Mouse (Mus musculus): ENCODE measurements around the gene Bcl10. TPM values are rescaled to one million over a fixed set of nuclear protein-coding genes. Genes with fewer than 3 reads are reported as not detected.

The Bcl10 gene
- polyA plus RNA-seq, 1 experiment from 2014 or later = 21.5 TPM

DNA sequence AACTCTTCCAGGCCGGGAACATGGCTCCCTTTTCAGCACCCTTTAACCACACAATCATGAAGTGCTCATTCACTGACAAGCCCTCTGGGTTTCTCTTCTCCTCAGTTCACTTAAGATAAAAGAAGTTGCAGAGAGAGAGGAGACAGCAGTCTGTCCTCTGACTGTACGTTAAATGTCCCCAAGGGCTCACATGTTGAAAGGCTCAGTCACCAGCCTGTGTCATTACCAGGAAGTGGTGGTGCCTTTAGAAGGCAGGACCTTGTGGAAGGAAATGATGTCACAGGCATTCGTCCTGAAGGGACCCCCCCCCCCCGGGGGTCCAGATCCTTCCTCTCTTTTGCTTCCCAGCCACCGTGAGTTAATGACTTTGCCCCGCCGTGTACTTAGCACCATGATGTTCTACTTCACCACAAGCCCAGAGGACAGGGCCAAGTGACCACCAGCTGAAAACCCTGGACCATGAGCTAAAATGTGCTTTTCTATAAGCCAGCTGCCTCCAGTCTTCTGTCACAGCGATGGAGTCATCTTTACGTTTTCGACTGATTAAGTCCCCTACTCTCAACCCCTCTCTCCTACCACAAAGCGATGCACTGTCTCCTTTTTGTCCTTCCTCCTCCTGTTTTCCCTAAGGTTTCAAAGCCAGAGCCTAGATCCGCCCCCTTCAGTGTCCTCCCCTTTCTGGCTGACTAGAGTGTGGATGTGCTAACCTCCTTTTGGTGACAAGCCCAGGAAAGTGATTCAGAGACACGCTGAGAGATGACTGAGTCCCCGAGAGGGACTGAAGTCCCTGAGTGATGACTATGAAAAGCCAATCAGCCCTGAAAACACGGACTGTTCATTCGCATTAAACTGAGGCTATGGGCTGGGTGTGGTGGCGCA, 28.9 kb downstream of the Bcl10 start:
- H3K4me2 ChIP-seq (ENCODE audit: low read depth, low read length) = no peak overlapping the region
- no peak overlapping the region for H3K9ac ChIP-seq (ENCODE audit: low read depth, low read length)
- 49% methylated on average over 17 of the region's 17 CpGs for whole genome bisulfite sequencing (ENCODE audit: insufficient replicate concordance)

GRCm38 (mm10) chr3:145952945-145953344, 30.3 kb downstream of the Bcl10 start:
- 13% methylated on average over 7 of the region's 7 CpGs for WGBS (ENCODE audit: insufficient replicate concordance)

More for the DNA sequence above, 28.9 kb downstream of the Bcl10 start:
- no peak for ATAC-seq (ENCODE audit: low read depth)
- Histone ChIP-seq H3K4me3 (ENCODE audit: low read depth, low read length) (no peak overlapping the region), H3K9me3 (replicated peaks; ENCODE audit: control insufficient read depth, low read length) (no peaks in the 10 kb centered on the region), H3K36me3 (ENCODE audit: control insufficient read depth, insufficient read depth) (no peaks in the 10 kb centered on the region), H3K27ac (ENCODE audit: low read length) (no peak overlapping the region), H3K27me3 (ENCODE audit: control insufficient read depth, insufficient read depth, low read depth, low read length) (no peaks in the 10 kb centered on the region), H3K4me1 (ENCODE audit: control insufficient read depth, low read depth, low read length) (peaks cover 10% of the 10 kb centered on the region)

DNA sequence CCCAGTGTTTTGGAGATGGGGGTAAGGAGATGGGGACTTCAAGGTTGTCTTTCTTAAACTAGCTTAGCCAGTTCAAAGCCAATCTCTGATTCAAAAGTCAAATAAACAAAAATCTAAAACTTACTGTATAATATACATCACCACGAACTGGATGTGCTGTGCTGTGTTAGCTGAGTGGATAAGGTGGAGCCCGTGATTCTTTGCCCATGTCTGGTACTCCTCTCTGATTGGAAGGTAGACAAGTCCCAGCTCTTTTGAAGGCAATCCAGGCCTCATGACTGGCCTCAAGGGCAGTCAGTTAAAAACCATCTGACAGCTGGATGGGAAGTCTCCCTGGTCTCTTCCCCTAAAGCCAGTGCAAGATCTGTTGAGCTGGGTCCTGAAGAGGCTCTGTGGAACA, 30.8 kb downstream of the Bcl10 start:
- peaks cover 10% of the 10 kb centered on the region for H3K4me1 ChIP-seq (ENCODE audit: control insufficient read depth, low read depth, low read length)

More at GRCm38 (mm10) chr3:145952945-145953344, 30.3 kb downstream of the Bcl10 start:
- H3K4me2 ChIP-seq (ENCODE audit: low read depth, low read length) = no peak overlapping the region
- ATAC-seq (ENCODE audit: low read depth) = no peak
- no peaks in the 10 kb centered on the region for H3K9me3 ChIP-seq (replicated peaks; ENCODE audit: control insufficient read depth, low read length)
- no peak overlapping the region for H3K9ac ChIP-seq (ENCODE audit: low read depth, low read length)
- peaks cover 10% of the 10 kb centered on the region for H3K4me1 ChIP-seq (ENCODE audit: control insufficient read depth, low read depth, low read length)
- H3K27ac ChIP-seq (ENCODE audit: low read length) = no peak overlapping the region
- no peak overlapping the region for H3K4me3 ChIP-seq (ENCODE audit: low read depth, low read length)
- H3K36me3 ChIP-seq (ENCODE audit: control insufficient read depth, insufficient read depth) = no peaks in the 10 kb centered on the region
- no peaks in the 10 kb centered on the region for H3K27me3 ChIP-seq (ENCODE audit: control insufficient read depth, insufficient read depth, low read depth, low read length)

DNA sequence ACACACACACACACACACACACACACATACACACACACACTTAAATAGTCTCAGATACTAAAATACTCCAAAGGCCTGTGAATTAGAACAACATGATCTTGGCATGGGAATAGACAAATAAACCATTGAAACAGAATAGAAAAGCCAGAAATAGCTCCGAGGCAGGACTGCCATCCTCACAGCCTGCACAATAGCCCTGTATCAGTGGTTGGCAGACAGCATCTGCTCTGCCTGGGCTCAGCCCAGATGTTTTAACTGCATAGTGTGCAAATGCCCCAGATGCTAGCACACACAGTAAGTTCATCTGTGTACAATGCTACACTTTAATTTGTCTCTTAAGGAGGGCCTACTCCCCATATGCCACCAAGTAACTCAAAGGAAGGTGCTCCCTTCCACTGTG, 37.2 kb downstream of the Bcl10 start:
- H3K4me3 ChIP-seq (ENCODE audit: low read depth, low read length) = no peak overlapping the region
- 47% methylated on average over 1 of the region's 1 CpGs for WGBS (ENCODE audit: insufficient replicate concordance)
- H3K36me3 ChIP-seq (ENCODE audit: control insufficient read depth, insufficient read depth) = no peaks in the 10 kb centered on the region
- peaks cover 16% of the 10 kb centered on the region for H3K27me3 ChIP-seq (ENCODE audit: control insufficient read depth, insufficient read depth, low read depth, low read length)
- no peak overlapping the region for H3K9ac ChIP-seq (ENCODE audit: low read depth, low read length)
- H3K27ac ChIP-seq (ENCODE audit: low read length) = no peak overlapping the region
- ATAC-seq (ENCODE audit: low read depth) = no peak
- no peak overlapping the region for H3K4me2 ChIP-seq (ENCODE audit: low read depth, low read length)
- H3K9me3 ChIP-seq (replicated peaks; ENCODE audit: control insufficient read depth, low read length) = no peaks in the 10 kb centered on the region
- peaks cover 5% of the 10 kb centered on the region; the same call in 1 of the 2 replicates for H3K4me1 ChIP-seq (ENCODE audit: control insufficient read depth, low read depth, low read length)

More for the DNA sequence above, 30.8 kb downstream of the Bcl10 start:
- Histone ChIP-seq H3K9ac (ENCODE audit: low read depth, low read length) (no peak overlapping the region), H3K36me3 (ENCODE audit: control insufficient read depth, insufficient read depth) (no peaks in the 10 kb centered on the region), H3K27ac (ENCODE audit: low read length) (no peak overlapping the region), H3K4me3 (ENCODE audit: low read depth, low read length) (no peak overlapping the region), H3K27me3 (ENCODE audit: control insufficient read depth, insufficient read depth, low read depth, low read length) (no peaks in the 10 kb centered on the region), H3K9me3 (replicated peaks; ENCODE audit: control insufficient read depth, low read length) (no peaks in the 10 kb centered on the region), H3K4me2 (ENCODE audit: low read depth, low read length) (no peak overlapping the region)
- WGBS (ENCODE audit: insufficient replicate concordance) = 65% methylated on average over 2 of the region's 2 CpGs
- ATAC-seq (ENCODE audit: low read depth) = no peak

GRCm38 (mm10) chr3:145962411-145962810, 39.8 kb downstream of the Bcl10 start:
- H3K4me3 ChIP-seq (ENCODE audit: low read depth, low read length) = no peak overlapping the region
- ATAC-seq (ENCODE audit: low read depth) = no peak
- peaks cover 5% of the 10 kb centered on the region; the same call in 1 of the 2 replicates for H3K4me1 ChIP-seq (ENCODE audit: control insufficient read depth, low read depth, low read length)
- no peaks in the 10 kb centered on the region for H3K9me3 ChIP-seq (replicated peaks; ENCODE audit: control insufficient read depth, low read length)
- peaks cover 16% of the 10 kb centered on the region for H3K27me3 ChIP-seq (ENCODE audit: control insufficient read depth, insufficient read depth, low read depth, low read length)
- no peak overlapping the region for H3K27ac ChIP-seq (ENCODE audit: low read length)
- no peaks in the 10 kb centered on the region for H3K36me3 ChIP-seq (ENCODE audit: control insufficient read depth, insufficient read depth)
- no peak overlapping the region for H3K4me2 ChIP-seq (ENCODE audit: low read depth, low read length)
- no peak overlapping the region for H3K9ac ChIP-seq (ENCODE audit: low read depth, low read length)
- WGBS (ENCODE audit: insufficient replicate concordance) = 38% methylated on average over 9 of the region's 9 CpGs

- Histone ChIP-seq H3K4me3 (ENCODE audit: low read depth, low read length) (peak overlapping the region; percentile 20; the same call in 1 of the 2 replicates), H3K9ac (ENCODE audit: low read depth, low read length) (no peak overlapping the region), H3K4me2 (ENCODE audit: low read depth, low read length) (peak overlapping the region; percentile 48), H3K4me1 (ENCODE audit: control insufficient read depth, low read depth, low read length) (peaks cover 5% of the 10 kb centered on the region; the same call in 1 of the 2 replicates), H3K27ac (ENCODE audit: low read length) (peak overlapping the region; percentile 15), H3K36me3 (ENCODE audit: control insufficient read depth, insufficient read depth) (no peaks in the 10 kb centered on the region), H3K9me3 (replicated peaks; ENCODE audit: control insufficient read depth, low read length) (no peaks in the 10 kb centered on the region), H3K27me3 (ENCODE audit: control insufficient read depth, insufficient read depth, low read depth, low read length) (peaks cover 16% of the 10 kb centered on the region)
- peak; percentile 6; the same call in 1 of the 2 replicates for ATAC-seq (ENCODE audit: low read depth)
- WGBS (ENCODE audit: insufficient replicate concordance) = 18% methylated on average over 31 of the region's 31 CpGs
Observed at GRCm38 (mm10) chr3:145963101-145964017, 40.8 kb downstream of the Bcl10 start.

DNA sequence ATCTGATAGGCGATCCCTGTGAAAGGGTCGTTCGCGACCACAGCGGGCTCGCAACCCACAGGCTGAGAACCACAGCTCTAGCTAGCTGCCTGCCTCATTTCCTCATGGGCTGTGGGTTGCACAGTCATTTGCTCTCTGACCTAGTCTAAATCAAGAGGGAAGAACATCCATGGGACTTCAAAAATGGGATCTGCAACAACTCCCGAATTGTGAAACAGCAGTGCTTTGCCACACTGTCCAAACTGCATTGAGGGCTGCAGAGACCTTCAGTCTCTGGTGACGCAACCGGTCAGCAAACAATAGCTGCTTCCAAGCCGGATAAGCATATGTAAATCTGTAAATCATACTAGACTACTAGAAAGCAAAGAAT, 41.4 kb downstream of the Bcl10 start:
- peak; percentile 83 for ATAC-seq (ENCODE audit: low read depth)
- H3K27me3 ChIP-seq (ENCODE audit: control insufficient read depth, insufficient read depth, low read depth, low read length) = peaks cover 16% of the 10 kb centered on the region
- no peak overlapping the region for H3K9ac ChIP-seq (ENCODE audit: low read depth, low read length)
- 3% methylated on average over 10 of the region's 10 CpGs for WGBS (ENCODE audit: insufficient replicate concordance)
- H3K36me3 ChIP-seq (ENCODE audit: control insufficient read depth, insufficient read depth) = no peaks in the 10 kb centered on the region
- no peaks in the 10 kb centered on the region for H3K9me3 ChIP-seq (replicated peaks; ENCODE audit: control insufficient read depth, low read length)
- peak overlapping the region; percentile 48 for H3K4me2 ChIP-seq (ENCODE audit: low read depth, low read length)
- peak overlapping the region; percentile 15 for H3K27ac ChIP-seq (ENCODE audit: low read length)
- peak overlapping the region; percentile 20; the same call in 1 of the 2 replicates for H3K4me3 ChIP-seq (ENCODE audit: low read depth, low read length)
- peaks cover 5% of the 10 kb centered on the region; the same call in 1 of the 2 replicates for H3K4me1 ChIP-seq (ENCODE audit: control insufficient read depth, low read depth, low read length)

DNA sequence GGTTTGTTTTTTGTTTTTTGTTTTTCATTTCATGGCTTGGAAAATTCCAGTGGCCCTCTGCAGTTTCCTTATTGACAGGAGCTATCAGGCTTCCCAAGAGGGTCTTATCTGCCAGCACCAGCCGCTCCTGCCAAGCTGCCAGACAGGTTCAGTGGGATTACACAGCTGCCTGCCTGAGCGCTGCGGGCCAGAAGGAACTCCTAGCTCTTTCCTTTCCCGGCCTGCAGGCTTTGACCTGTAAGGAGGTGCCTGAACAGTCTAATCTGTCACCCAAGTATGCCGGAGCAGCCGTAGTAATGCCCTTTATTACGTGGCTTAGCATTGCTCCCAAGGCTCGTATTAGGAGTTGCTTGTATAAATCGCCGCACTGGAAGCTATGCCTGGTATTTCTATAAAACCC, 41.9 kb downstream of the Bcl10 start:
- H3K4me3 ChIP-seq (ENCODE audit: low read depth, low read length) = no peak overlapping the region
- peaks cover 16% of the 10 kb centered on the region for H3K27me3 ChIP-seq (ENCODE audit: control insufficient read depth, insufficient read depth, low read depth, low read length)
- H3K4me2 ChIP-seq (ENCODE audit: low read depth, low read length) = peak overlapping the region; percentile 10
- 12% methylated on average over 10 of the region's 10 CpGs for WGBS (ENCODE audit: insufficient replicate concordance)
- peaks cover 5% of the 10 kb centered on the region; the same call in 1 of the 2 replicates for H3K4me1 ChIP-seq (ENCODE audit: control insufficient read depth, low read depth, low read length)
- no peaks in the 10 kb centered on the region for H3K36me3 ChIP-seq (ENCODE audit: control insufficient read depth, insufficient read depth)
- peak; percentile 37 for ATAC-seq (ENCODE audit: low read depth)
- no peak overlapping the region for H3K9ac ChIP-seq (ENCODE audit: low read depth, low read length)
- H3K9me3 ChIP-seq (replicated peaks; ENCODE audit: control insufficient read depth, low read length) = no peaks in the 10 kb centered on the region
- H3K27ac ChIP-seq (ENCODE audit: low read length) = 0 out of 2 replicates have a peak overlapping the region, but pooled peaks have one; percentile 58

Measured in liver, embryonic 16.5 days (tissue).